Mouse (Mus musculus): ENCODE measurements around the gene Mrps36.
"Not testable (repeated sequence)": the region's sequence is repeated elsewhere in the genome, so short reads cannot be mapped to it uniquely, and the experiment has no call there.

The Mrps36 gene

DNA sequence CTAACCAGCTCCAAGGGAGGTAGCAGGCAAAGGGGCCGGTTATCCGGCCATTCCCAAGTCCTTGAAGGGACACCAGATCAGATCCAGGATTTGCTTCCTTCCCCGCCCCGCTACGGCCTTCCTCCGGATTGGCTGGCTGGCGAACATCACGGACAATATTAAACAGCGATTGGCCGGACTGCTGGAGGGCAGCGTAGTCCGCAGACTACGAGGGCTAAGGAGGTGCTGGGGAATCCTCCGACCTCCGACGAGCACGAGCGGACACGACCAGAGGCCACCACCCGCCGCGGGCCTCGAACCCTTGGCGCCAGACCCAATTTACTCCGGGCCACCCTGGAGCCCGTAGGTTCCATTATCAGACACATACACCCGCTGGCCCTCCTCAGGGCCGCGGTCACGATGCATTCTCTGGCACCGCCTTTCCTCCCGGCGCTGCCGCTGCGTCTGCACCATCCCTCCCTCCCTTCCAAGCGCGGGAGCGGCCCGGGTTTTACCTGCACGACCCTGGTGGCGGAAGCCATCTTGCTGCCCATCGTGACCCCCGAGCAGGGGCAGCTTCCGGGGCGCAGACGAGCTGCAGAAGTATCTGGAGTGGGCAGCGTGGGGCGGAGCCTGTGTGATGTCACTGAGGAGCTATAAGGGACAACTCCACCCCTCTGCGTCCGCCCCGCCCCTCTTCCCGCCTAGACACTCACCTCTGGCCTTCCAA, at the start of gene Mrps36:
Gene Mrps36 (minus strand): TSS at position 624 of the 709 bp plus-strand sequence.
- peak; percentile 91 to 94 for DNase-seq (ENCODE audit: low spot score in 2 of 2)

DNA sequence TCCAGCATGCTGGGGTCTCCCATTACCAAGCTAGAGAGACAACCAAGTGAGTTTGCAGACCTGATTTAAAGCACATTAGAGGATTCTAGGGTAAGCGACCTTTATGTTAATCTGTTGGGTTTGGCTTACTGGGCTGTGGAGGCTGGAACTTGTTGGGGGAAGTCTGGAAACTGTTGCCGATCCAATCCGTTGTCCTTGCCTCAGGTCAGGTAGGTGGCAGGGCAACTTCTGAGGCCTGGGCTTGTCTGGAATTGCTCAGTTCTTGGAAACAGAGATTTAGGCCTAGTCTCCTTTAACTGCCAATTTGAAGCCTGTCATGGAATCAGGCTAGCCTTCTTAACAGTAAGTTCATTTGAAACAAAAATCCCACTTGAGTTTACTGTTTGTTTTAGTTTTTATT, 44.6 kb upstream of the Mrps36 start:
- no peak for DNase-seq (ENCODE audit: low spot score in 2 of 2)

DNA sequence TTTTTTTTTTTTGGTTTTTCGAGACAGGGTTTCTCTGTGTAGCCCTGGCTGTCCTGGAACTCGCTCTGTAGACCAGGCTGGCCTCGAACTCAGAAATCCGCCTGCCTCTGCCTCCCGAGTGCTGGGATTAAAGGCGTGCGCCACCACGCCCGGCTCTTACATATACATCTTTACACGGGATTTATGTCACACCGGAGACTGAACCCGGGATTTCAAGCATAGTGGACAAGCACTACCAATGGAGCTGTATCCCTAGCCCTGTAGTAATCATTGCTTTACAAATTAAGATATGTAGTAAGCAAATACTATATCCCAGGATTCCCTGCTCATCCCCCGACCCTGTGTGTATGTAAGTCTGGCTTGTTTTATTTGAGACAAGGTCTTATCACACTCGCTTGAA, 43.6 kb upstream of the Mrps36 start:
- not testable (repeated sequence) for DNase-seq (ENCODE audit: low spot score in 2 of 2)

DNA sequence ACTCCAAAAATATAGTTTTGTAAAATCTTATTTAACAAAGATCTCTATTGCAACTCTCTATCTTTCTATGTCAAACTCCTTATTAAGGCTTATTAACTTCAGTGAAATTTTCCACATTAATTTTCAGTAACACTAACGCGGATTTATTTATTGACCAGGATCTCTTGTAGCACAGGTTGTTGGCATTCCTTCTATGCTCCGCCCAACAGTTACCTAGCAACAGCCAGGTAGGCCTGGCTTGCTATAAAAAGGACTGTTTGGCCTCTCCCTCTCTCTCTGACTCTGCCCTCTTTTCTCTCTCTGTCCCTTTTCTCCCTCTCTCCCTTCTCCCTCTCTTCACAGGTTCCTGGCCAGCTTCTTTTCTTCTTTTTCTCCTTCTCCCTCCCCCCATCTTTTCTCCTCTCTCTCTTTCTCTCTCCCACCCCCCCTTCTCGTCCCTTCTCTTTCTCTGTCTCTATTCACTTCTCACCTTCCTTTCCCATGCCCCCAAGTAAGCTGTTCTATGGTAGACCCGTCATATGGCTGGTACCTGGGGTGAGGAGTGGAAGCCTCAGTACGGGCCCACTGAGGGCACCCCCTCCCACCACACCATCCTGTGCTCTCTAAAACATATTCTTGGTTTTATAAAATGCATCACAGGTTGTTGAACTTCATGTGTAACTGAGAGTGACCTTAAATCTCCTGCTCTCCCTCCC, 43.0 kb upstream of the Mrps36 start:
- no peak for DNase-seq (ENCODE audit: low spot score in 2 of 2)

DNA sequence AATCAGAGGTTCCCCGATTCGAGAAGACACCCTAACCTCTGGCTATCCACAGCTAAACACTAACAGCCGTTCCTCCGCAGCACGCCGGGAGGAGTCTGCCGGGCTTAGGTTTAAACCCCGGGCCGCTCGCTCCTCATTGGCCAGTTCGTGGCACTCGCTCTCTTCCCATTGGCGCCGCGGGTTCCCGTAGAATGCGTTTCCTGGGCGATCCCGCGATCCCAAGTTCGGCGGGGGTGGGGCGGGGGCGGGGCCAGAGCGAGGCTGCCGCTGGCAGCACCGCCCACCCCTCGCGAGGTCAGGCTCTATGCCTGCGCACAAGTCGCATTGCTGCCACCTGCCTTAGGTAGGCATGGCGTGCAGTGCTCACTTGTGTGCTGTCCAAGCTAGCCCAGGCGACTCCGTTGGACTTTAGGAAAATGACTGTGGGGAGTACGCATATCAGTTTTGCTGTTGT, 42.0 kb upstream of the Mrps36 start, which contains the start of gene Ccnb1:
Gene Ccnb1 (minus strand): TSS at position 157 of the 454 bp plus-strand sequence.
- DNase-seq (ENCODE audit: low spot score in 2 of 2), result peak; percentile 80 to 87

DNA sequence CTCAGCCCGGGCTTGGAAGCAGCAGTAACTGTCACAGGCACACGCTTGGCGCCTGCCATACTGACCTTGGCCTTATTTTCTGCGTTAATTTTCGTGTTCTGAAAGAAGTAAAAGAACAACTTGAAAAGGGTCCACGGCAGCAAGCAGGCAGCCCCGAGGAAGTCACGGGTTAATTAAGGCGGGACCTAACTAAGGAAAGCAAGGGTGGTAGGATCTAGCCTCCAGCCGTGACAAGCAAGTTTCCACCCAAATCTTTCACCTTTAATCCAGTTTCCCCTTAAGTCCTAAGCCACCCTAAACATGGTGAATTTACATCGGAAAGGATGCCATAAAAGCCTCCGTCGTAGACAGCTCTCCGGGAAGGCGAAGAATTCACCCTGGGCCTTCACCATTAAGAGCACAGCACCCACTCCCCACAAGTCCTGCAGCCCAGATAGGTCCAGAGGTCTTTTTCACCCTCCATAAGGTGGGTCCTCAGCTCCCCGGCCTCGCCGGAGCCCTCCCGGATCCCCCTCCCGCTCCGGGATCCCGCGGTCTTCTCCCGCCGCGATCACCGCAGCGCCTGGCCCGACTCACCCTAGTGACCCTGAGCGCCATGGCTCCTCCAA, 41.5 kb upstream of the Mrps36 start:
- no peak for DNase-seq (ENCODE audit: low spot score in 2 of 2)

DNA sequence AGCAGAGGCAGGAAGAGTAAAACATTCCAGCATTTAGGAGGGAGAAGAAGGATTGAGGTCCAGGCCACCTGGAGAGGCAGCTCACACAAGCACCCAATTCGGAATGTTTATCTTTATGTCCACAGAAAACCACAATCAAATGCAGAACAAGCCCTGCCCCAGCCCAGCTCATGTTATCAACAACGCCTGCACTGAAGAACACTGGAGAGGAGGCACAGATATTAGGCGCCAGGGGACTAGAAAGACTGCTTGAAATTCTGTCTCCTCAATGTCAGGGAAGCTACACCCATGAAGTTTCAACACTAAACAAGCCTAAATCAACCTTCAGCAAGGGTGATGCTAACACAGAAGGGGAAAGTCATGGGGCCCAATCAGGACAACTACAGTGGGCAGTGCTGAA, 33.0 kb upstream of the Mrps36 start:
- no peak for DNase-seq (ENCODE audit: low spot score in 2 of 2)

DNA sequence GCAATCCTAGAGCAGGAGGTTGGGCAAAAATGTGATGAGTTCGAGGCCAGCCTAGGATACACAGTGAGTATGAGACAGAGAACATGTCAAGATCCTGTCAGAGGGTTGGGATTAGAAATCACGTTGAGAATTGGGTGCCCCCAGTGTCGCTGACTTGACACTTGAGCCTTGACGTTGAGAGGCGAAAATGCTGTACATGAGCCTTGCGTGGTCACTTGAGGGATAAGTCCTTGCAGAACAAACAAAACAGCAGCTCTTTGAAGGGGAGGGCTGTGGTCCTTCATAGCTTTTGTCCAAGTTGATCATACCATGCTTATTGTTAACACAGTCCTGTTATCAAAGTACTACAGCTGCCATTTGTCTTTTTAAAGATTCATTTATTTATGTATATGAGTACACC, 32.3 kb upstream of the Mrps36 start:
- DNase-seq (ENCODE audit: low spot score in 2 of 2), result no peak

DNA sequence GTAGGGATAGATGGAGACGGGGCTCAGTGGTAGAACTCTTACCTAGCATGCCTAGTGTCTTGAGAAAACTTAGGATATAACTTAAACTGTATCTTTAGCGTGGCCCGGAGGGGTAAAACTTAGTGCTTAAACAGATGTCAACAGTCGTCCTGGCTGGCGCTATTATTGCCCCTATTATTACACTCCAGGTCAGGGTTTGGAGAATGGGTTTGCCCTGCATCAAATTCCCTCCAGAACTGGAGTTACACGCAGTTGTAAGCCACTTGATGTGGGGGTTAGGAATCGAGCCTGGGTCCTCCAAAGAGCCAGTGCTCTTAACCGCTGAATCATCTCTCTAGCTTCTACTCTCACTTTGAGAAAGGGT, 31.6 kb upstream of the Mrps36 start:
- no peak for DNase-seq (ENCODE audit: low spot score in 2 of 2)

DNA sequence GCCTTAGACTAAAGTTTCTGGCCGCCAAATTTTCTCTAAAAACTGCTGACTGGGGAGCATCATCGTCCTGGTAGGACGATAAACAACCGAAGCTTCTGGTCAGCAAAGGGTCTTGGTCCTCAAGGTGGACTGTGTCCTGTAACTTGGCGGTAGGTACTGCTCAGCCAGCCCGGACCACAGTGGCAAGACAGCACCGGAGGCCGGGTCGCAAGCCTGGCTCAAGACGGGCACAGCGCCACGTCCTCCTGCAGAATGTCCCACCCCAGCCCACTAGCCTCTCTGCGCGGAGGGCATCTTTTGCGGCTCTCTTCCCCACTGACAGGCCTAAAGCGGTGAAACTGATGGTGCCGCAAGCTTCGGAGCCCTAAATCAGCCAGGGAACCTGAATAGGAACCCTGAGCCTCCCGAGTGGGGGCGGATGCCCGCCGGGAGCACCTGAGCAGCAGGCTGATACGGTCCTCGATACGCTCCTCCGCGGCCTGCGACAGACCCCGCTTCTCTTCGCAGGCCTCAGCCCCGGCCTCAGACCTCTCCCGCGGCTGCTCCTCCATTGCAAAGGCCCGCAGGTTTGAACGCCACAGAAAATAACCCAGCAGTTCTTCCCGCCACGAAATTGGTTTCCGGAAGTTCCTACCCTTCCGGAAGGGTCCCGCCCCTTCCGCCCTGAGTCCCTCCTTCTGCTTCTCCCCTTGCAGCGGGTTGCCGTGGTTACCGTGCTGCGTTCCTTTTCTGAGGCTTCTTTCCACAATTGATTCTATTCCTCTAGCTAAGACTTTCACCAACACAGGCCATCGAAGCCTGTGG, 31.0 kb upstream of the Mrps36 start, which contains the start of gene Cenph:
Gene Cenph (minus strand): TSS at position 648 of the 804 bp plus-strand sequence.
- DNase-seq (ENCODE audit: low spot score in 2 of 2), result peak; percentile 71 to 80

DNA sequence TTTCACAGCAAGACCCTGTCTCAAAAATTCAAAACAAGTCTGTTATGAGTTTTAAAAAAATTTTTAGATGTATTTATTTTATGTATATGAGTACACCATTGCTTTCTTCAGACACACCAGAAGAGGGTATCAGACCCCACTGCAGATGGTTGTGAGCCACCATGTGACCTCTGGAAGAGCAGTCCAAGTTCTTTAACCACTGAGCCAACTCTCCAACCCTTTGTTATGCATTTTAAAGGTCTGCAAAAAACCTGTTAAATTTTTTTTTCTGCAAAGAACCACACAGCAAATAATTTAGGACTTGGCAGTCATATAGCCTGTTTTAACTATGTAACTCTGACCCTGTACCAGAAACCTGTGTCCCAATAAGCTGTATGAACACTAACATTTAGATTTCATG, 30.2 kb upstream of the Mrps36 start:
- DNase-seq (ENCODE audit: low spot score in 2 of 2), result no peak

DNA sequence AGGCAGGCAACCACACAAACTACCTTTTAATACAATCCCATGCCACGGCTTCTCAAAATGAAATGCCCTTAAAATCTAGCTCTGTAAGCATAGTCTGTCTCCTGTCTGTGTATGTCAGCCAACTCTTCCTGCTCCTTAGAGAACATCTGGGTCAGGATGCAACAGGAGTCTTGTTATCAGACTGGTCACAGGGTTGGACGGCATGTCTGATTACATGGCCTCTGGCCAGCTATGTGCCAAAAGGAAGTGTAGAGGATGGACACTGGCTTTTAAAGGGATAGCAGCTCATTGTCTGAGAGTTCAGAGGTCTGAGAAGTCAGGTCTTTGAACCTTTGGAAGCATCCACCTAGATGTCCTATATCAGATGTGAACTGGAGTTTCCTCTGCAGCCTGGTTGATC, 10.9 kb upstream of the Mrps36 start:
- DNase-seq (ENCODE audit: low spot score in 2 of 2), result no peak

DNA sequence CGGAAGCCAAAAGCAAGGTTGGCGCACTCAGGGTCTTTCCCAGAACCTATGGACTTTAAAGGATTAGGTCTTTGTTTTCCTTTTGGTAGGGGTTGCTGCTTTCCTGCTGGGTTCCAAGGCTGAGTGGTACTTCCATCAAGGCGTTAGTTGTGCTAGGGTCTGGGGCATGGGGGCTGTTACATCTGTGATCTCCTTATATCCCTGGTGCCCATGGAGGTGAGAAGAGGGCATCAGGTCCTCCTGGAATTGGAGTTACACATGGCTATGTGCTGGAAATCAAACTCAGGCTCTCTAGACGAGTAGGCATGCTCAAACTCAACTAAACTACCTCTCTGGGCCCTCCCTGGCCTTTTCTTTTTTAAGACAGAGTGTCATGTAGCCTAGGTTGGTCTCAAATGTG, 9.7 kb upstream of the Mrps36 start:
- no peak for DNase-seq (ENCODE audit: low spot score in 2 of 2)

DNA sequence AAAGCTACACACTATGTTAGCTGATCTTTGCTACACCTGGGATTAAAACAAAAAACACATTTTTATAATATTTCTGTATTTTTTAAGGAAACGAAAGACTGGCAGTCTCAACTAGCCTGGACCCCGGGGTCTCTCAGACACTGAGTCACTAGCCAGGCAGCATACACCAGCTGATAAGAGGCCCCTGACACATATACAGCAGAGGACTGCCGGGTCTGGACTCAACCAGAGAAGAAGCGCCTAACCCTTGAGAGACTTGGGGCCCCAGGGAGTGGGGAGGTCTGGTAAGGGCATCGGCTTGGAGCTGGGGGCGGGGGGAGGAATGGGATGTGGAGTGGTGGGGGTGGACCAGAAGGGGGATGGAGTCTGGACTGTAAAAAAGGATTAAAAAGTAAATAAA, 8.6 kb upstream of the Mrps36 start:
- no peak for DNase-seq (ENCODE audit: low spot score in 2 of 2)

DNA sequence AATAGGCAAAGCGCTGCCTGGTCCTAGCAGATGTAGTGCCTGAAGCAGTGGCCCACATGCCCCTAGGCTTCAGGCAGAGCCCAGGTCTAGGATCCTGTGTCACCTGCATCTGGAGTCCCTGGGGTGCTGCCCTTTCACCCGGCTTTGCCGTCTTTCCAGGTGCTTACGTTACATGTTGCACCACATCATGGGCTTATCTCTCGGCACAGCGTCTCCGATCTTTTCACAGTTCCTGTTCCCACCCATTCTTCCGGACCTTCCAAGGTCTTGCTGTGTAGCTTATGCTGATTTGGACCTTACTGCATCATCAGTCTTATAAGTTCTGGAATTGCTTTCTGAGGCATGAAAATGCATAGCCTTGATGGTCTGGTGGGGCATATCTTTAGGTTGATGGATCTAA, 8.1 kb upstream of the Mrps36 start:
- no peak for DNase-seq (ENCODE audit: low spot score in 2 of 2)

DNA sequence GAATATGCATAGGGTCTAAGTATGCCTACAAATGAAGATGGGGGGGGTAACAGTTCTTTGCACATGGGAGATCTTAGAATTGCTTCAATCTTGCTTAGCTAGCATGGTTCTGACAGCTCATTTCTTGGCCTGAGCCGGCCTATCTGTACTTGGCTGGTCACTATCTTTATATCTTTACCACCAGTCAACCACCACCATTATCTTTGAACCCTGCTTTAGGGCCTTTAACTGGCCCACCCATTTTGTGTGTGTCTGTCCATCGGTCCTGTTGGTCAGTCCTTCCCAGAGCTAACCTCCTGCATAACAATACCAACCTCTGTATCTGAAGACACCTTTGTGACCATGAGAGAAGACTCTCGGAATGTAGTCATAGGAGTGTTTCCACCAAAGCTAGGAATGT, 6.9 kb upstream of the Mrps36 start:
- no peak for DNase-seq (ENCODE audit: low spot score in 2 of 2)

DNA sequence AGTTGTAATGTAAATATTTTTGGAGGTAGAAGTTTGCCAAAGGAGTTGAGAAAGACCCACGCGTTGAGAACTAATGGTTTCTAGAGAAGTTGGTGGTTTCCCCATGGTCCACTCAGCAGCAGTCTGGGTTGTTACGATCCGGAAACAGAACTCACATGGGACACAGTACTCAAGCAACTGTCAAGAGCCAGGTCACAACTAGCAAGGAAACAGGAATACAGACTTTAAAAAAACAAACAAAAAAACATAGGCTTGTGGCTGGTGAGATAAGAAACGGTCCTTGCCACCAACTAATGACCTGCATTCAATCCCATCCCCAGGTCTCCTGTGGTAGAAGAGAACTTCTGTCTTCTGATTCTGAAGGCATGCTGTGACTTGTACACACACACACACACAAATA, 6.3 kb upstream of the Mrps36 start:
- DNase-seq (ENCODE audit: low spot score in 2 of 2), result no peak

DNA sequence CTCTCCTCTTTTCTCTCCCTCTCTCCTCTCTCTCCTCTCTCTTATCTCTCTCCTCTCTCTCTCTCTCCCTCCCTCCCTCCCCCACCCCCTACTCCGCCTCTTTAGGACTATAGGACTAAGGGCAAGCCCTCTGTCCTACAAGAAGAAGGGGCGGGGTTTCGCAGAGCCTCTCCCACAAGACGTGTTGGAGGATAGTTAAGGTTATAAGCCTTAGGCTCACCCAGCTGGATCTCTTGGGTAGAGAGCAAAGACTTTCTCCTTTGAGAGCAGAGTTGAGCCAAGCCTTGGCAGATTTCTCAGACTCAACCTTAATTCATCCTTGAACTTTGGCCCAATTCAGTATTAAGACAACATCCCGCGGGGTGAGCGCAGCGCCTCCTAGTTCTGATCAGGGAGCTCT, 4.2 kb upstream of the Mrps36 start:
- DNase-seq (ENCODE audit: low spot score in 2 of 2), result no peak

DNA sequence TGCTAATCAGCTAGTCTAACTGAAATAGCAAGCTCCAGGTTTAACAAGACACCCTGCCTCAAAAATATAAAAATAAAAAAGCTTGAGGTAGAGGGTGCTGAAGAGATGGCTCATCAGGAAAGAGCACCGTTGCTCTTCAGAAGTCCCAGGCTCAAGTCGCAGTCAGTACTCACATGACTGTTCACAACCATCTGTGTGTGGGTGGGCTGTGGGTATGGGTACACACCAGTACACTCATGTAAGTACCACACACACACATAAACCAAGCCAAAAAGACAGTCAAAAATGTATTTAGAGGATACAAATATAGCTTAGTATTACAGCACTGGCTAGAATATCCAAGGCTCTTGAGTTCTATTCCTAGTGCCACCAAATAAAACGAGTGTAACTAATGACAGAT, 1.6 kb upstream of the Mrps36 start:
- DNase-seq (ENCODE audit: low spot score in 2 of 2), result peak; percentile 54 to 83

DNA sequence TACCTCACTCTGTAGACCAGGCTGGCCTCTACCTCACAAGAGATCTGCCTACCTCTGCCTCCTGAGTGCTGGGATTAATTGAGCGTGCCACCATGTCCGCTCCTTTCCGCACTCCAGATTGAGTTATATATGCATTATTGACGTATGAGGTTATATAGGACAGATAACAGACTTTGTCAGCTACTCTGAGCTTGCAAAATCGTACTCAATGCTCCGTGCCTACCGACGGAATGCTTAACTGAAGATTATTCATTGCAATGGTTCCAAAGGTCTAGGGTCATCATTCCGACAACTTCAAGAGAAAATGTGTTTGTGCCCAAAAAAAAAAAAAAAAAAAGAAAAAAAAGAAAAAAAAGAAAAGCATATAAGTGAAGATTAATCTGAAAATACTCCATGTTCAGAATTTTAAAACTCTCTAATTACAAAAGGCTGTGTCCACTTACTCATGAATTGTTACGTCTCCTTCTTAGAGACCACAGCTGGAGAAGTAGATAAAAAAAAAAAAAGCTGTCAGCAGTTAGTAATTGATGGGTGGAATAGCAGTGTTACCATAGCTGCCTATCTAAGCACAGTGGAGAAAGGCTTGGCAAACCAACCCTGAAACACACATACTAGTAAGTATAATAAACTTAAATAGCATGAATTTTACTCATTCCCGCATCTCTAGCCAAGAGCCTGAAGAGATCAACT, 968 bp downstream of the Mrps36 start:
- no peak for DNase-seq (ENCODE audit: low spot score in 2 of 2)

DNA sequence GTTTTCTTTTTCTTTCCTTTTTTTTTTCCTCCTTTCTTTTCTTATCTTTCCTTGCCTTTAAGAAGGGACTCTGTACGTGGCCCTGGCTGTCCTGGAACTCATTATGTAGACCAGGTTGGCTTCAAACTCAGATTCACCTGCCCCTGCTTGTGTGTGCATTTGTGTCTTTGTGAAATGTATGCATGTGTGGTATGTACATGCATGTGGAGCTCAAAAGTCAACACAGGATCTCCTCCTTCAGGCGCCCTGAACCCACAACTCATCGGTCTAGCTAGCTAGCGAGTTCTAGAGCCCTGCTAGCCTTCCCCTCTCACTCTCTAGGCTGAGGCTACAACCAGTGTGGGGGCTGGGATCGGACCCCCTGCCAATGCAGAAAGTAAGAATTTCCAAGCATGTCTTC, 1.6 kb downstream of the Mrps36 start:
- no peak for DNase-seq (ENCODE audit: low spot score in 2 of 2)

DNA sequence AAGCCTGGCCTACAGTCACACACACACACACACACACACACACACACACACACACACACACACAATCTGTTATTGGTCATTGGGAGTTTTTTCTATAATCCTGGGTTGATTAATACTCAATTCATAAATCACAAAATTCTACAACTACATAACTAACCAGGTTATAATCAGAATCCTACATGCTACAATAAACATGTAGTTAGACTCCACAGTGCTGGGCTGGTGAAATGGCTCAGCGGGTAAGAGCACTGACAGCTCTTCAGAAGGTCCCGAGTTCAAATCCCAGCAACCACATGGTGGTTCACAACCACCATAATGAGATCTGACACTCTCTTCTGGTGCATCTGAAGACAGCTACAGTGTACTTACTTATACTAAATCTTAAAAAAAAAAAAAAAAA, 11.7 kb downstream of the Mrps36 start:
- no peak for DNase-seq (ENCODE audit: low spot score in 2 of 2)

Data from frontal cortex, postnatal 36 days (tissue).